Mouse (Mus musculus) liver, postnatal 0 days (tissue): ENCODE data around the gene Ccdc9. TPM values are rescaled to one million over a fixed set of nuclear protein-coding genes. Genes with fewer than 3 reads are reported as not detected.

Experiments
- ATAC-seq: fragments of 200-750 bp; cut with Nextera tagmentation; 2 replicates; pipeline ENCODE4 v1.8.0; 2017; ENCODE audit warnings: mild to moderate bottlenecking, moderate library complexity
- DNase-seq: peaks from one replicate; pipeline ENCODE4 v3.0.0-alpha.2; 2016
- H3K27ac ChIP-seq: fragments of 300-500 bp; sonication (generic); 2 replicates; pipeline ENCODE4 v1.5.1; 2014; ENCODE audit warnings: antibody characterized with exemption, moderate library complexity, mild to moderate bottlenecking, low read depth
- H3K27me3 ChIP-seq: fragments of 300-500 bp; sonication (generic); 2 replicates; pipeline ENCODE4 v1.6.1; 2014; ENCODE audit warnings: low read length, control low read depth, mixed read lengths; ENCODE audit not compliant: insufficient read depth
- H3K36me3 ChIP-seq: fragments of 300-500 bp; sonication (generic); replicated peaks from 2 replicates; pipeline ENCODE4 v1.6.1; 2014; ENCODE audit warnings: mild to moderate bottlenecking, control low read depth, low read length, moderate library complexity, mixed read lengths; ENCODE audit not compliant: insufficient read depth
- H3K4me1 ChIP-seq: fragments of 300-500 bp; sonication (generic); 2 replicates; pipeline ENCODE4 v1.6.1; 2014; ENCODE audit warnings: antibody characterized with exemption, mild to moderate bottlenecking, control low read depth; ENCODE audit not compliant: insufficient read depth
- H3K4me2 ChIP-seq: fragments of 300-500 bp; sonication (generic); 2 replicates; pipeline ENCODE4 v1.6.1; 2014; ENCODE audit warnings: low read depth, mild to moderate bottlenecking, low read length, moderate library complexity, mixed read lengths
- H3K4me3 ChIP-seq: fragments of 300-500 bp; sonication (generic); 2 replicates; pipeline ENCODE4 v1.5.1; 2014; ENCODE audit warnings: low read depth, low read length
- H3K9ac ChIP-seq: fragments of 300-500 bp; sonication (generic); replicated peaks from 2 replicates; pipeline ENCODE4 v1.6.1; 2014; ENCODE audit warnings: mild to moderate bottlenecking, moderate library complexity
- H3K9me3 ChIP-seq: fragments of 300-500 bp; sonication (generic); 2 replicates; pipeline ENCODE4 v1.6.1; 2016; ENCODE audit warnings: mild to moderate bottlenecking, control low read depth, low read length, mixed read lengths
- CTCF ChIP-seq: sonication (generic); IDR thresholded peaks from 2 replicates; pipeline ENCODE4 v1.5.1; 2016; ENCODE audit warnings: antibody characterized with exemption, low read depth
- EP300 ChIP-seq: IDR thresholded peaks from 2 replicates; pipeline ENCODE4 v1.6.1; 2016; ENCODE audit warnings: antibody characterized with exemption, low read depth, mild to moderate bottlenecking
- WGBS: fragments of 180-500 bp; shearing (Covaris S2); extraction: QIAGEN DNeasy Blood & Tissue Kit; methylation state at CpG from one replicate; pipeline ENCODE4 v1.1.7; 2014; ENCODE audit not compliant: insufficient replicate concordance; 5-methylcytosine and 5-hydroxymethylcytosine counted together
- polyA plus RNA-seq: library from polyadenylated mRNA; unstranded; fragments of >200 nt; fragmentation: Nextera tagmentation; extraction: Ambion mirVana; gene quantifications from 2 replicates; pipeline ENCODE4 v1.2.1, GENCODE M21; 2015

The Ccdc9 gene
- polyA plus RNA-seq, 1 experiment from 2014 or later: 5.7 TPM

GRCm38 (mm10) chr7:16319216-16319615 lies 32.6 kb upstream of the Ccdc9 start:
- no peak for ATAC-seq
- Histone ChIP-seq H3K27ac (no peak overlapping the region), H3K36me3 (peaks cover 16% of the 10 kb centered on the region), H3K9me3 (no peaks in the 10 kb centered on the region), H3K4me1 (peaks cover 6% of the 10 kb centered on the region), H3K4me2 (no peak overlapping the region), H3K4me3 (no peak overlapping the region), H3K27me3 (no peaks in the 10 kb centered on the region), H3K9ac (no peak overlapping the region)
- 85% methylated on average over 4 of the region's 4 CpGs for WGBS
- no peak for TF ChIP-seq EP300
- no peak for TF ChIP-seq CTCF
- DNase-seq: no peak

DNA sequence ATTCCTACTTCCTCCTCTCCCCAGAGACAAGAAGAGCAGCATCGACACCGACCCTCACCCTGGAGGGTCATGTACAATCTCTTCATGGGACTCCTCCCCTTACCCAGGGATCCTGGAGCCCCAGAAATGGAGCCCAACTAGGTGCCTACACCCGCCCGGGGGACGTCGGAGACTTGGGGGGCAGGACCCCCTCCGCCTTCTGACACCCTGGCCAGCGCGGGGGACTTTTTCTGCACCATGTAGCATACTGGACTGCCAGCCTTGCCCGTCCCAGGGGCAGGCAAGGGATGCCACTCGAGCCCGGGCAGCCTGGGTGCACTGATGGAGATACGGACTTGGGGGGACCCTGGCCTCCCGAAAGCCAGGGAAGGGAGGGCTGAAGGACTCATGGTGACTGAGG lies 30.5 kb upstream of the Ccdc9 start:
- Histone ChIP-seq H3K27ac (no peak overlapping the region), H3K36me3 (peaks cover 16% of the 10 kb centered on the region), H3K9me3 (no peaks in the 10 kb centered on the region), H3K4me1 (peaks cover 24% of the 10 kb centered on the region), H3K4me3 (no peak overlapping the region), H3K27me3 (no peaks in the 10 kb centered on the region), H3K4me2 (no peak overlapping the region), H3K9ac (no peak overlapping the region)
- ATAC-seq (no peak), DNase-seq (no peak)
- WGBS: 92% methylated on average over 14 of the region's 14 CpGs
- TF ChIP-seq EP300 (no peak), CTCF (no peak)

DNA sequence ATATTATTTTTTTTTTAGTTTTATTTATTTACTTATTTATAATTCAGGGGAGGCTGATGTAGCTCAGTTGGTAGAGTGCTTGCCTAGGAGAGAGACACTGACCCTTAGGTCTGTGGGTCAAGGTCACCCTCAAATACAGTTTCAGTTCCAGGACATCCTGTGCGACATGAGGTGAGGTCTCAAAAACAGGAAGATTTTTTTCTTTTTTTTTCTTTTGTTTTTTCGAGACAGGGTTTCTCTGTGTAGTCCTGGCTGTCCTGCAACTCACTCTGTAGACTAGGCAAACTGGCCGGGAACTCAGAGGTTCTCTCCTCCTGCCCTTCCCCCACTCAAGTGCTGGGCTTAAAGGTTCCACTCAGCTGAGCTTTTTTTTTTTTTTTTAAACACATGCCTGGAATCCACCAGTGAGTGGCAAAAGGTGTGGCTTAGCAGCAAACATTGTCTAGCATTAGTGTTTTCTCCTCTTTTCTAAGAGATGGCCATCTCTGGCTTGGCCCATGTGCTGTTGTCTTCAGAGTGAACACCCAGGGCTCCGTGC lies 28.7 kb upstream of the Ccdc9 start:
- Histone ChIP-seq H3K27ac (peak overlapping the region; percentile 99), H3K27me3 (peaks cover 2% of the 10 kb centered on the region; the same call in 1 of the 2 replicates), H3K9me3 (no peaks in the 10 kb centered on the region), H3K4me1 (peaks cover 34% of the 10 kb centered on the region), H3K9ac (no peak overlapping the region), H3K4me3 (no peak overlapping the region), H3K36me3 (peaks cover 16% of the 10 kb centered on the region), H3K4me2 (no peak overlapping the region)
- ATAC-seq (no peak), DNase-seq (no peak)
- 45% methylated on average over 4 of the region's 4 CpGs for WGBS
- TF ChIP-seq CTCF: no peak
- no peak for TF ChIP-seq EP300

DNA sequence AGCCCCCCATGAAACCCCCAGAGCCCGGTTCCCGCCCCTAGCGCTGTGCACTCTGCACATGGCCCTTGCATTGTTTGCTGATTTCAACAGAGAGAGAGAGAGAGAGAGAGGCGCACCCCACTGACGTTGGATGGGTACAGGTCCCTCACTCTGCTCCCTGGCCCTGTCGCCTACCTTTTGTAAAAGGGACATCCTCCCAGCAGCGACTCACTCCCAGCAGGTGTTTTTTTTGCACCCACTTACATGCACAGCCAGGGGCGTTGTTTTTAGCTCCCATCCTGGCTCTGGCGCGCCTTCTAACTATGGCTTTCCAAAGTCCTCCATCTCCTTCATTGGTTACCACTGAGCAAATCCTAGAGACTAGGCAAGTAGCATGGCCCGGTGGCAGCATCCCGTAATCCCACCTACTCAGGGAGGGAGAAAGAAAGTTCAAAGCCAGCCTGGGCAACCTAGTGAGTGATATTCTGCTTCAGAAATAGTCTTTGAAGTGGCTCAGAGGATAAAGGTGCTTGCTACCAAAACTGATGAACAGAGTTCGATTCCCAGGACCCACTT lies 27.7 kb upstream of the Ccdc9 start:
- Histone ChIP-seq H3K4me1 (peaks cover 34% of the 10 kb centered on the region), H3K9ac (peak overlapping the region; percentile 95), H3K27ac (peak overlapping the region; percentile 99), H3K9me3 (no peaks in the 10 kb centered on the region), H3K36me3 (peaks cover 16% of the 10 kb centered on the region), H3K27me3 (peaks cover 2% of the 10 kb centered on the region; the same call in 1 of the 2 replicates), H3K4me3 (peak overlapping the region; percentile 81), H3K4me2 (peak overlapping the region; percentile 100)
- DNase-seq (no peak), ATAC-seq (peak; percentile 40)
- WGBS: 25% methylated on average over 12 of the region's 13 CpGs
- TF ChIP-seq CTCF (peak; percentile 38; the same call in 1 of the 2 replicates), EP300 (no peak)

- Histone ChIP-seq H3K4me3 (peak overlapping the region; percentile 81), H3K9ac (peak overlapping the region; percentile 95), H3K4me1 (peaks cover 41% of the 10 kb centered on the region), H3K27ac (peak overlapping the region; percentile 99), H3K27me3 (peaks cover 2% of the 10 kb centered on the region; the same call in 1 of the 2 replicates), H3K9me3 (no peaks in the 10 kb centered on the region), H3K4me2 (peak overlapping the region; percentile 100), H3K36me3 (peaks cover 16% of the 10 kb centered on the region)
- peak; percentile 60 for ATAC-seq
- peak; percentile 89 for DNase-seq
- WGBS: 5% methylated on average over 55 of the region's 66 CpGs
- no peak; the same call in 1 of the 2 replicates for TF ChIP-seq CTCF
- no peak for TF ChIP-seq EP300
Measured at GRCm38 (mm10) chr7:16313481-16314220, 27.1 kb upstream of the Ccdc9 start.

- ATAC-seq (peak; percentile 30), DNase-seq (peak; percentile 78)
- peak overlapping the region; percentile 100 for H3K4me2 ChIP-seq
- H3K27ac ChIP-seq: peak overlapping the region; percentile 99
- TF ChIP-seq CTCF: no peak
- TF ChIP-seq EP300: 0 out of 2 replicates have a peak, but pooled peaks have one; percentile 5
- 0% methylated on average over 12 of the region's 12 CpGs for WGBS
- H3K9me3 ChIP-seq: no peaks in the 10 kb centered on the region
- H3K4me3 ChIP-seq: peak overlapping the region; percentile 81
- H3K9ac ChIP-seq: peak overlapping the region; percentile 95
- H3K4me1 ChIP-seq: peaks cover 45% of the 10 kb centered on the region
- peaks cover 13% of the 10 kb centered on the region for H3K36me3 ChIP-seq
- peaks cover 2% of the 10 kb centered on the region; the same call in 1 of the 2 replicates for H3K27me3 ChIP-seq
Measured at GRCm38 (mm10) chr7:16312672-16313311, 26.2 kb upstream of the Ccdc9 start.
